Mouse (Mus musculus): ENCODE results near the gene Misp. TPM values are rescaled to one million over a fixed set of nuclear protein-coding genes. Genes with fewer than 3 reads are reported as not detected.

Gene Misp
- polyA plus RNA-seq, 1 experiment from 2014 or later, result 10.2 TPM

DNA sequence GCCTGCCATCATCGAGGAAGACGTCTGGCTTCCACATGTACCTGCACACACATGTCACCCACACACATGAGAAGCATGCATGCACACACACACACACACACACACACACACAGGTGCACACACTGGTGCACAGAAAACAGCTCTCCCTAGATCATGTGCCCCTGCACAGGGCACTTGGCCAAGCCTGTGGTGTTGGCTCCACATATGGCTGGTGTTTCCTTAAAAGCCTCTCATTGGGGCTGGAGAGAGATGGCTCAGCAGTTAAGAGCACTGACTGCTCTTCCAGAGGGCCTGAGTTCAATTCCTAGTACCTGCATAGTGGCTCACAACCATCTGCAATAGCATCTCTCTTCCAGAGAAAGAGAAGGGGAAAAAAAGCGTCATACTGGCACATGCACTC lies 10.8 kb downstream of the Misp start:
- Histone ChIP-seq H3K36me3 (no peaks in the 10 kb centered on the region), H3K4me3 (no peak overlapping the region), H3K4me2 (no peak overlapping the region), H3K27ac (no peak overlapping the region), H3K4me1 (peaks cover 4% of the 10 kb centered on the region; the same call in 1 of the 2 replicates), H3K9ac (no peak overlapping the region), H3K9me3 (no peaks in the 10 kb centered on the region), H3K27me3 (no peaks in the 10 kb centered on the region)
- ATAC-seq (ENCODE audit: borderline replicate concordance, extremely low read depth, low FRiP score, low TSS enrichment), result no peak
- WGBS, result 83% methylated on average over 3 of the region's 3 CpGs

DNA sequence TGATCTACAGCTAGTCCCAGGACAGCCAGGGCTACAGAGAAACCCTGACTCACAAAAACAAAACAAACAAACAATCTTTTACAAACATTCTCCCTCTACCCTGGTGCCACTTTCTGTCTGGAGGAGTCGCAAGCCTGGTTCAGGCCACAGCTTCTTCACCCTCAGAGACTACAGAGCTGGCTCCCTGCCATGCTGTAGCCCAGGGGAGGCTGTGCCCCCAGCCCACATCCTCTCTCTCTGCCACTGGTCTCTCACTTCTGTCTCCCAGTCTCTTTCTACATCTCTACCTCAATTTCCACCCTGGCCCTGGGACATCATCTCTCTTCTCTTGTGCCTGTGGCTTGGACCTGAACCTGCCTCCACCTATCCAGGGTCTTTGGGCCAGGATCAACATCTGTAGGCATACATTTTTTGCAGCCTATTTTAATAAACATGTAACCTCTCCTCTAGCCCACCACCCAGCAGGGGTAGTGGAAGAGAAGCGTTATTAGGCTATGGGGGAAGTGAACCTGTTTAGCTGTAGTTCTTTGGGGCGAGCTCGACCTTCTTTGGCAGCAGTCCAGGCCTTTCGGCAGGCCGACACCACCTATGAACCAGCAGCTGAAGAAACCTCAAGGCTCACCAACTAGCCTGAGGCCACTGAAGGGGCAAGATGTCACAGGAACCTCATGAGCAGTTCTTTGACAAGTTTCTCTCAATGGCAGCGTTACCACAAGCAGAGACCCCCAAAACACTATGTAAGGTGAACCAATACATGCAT lies 11.4 kb downstream of the Misp start:
- H3K27ac ChIP-seq, result no peak overlapping the region
- no peak overlapping the region for H3K9ac ChIP-seq
- H3K4me1 ChIP-seq, result peaks cover 4% of the 10 kb centered on the region; the same call in 1 of the 2 replicates
- no peaks in the 10 kb centered on the region for H3K27me3 ChIP-seq
- 60% methylated on average over 7 of the region's 7 CpGs for WGBS
- ATAC-seq (ENCODE audit: borderline replicate concordance, extremely low read depth, low FRiP score, low TSS enrichment), result no peak
- no peaks in the 10 kb centered on the region for H3K9me3 ChIP-seq
- no peak overlapping the region for H3K4me3 ChIP-seq
- no peak overlapping the region for H3K4me2 ChIP-seq
- H3K36me3 ChIP-seq, result no peaks in the 10 kb centered on the region

DNA sequence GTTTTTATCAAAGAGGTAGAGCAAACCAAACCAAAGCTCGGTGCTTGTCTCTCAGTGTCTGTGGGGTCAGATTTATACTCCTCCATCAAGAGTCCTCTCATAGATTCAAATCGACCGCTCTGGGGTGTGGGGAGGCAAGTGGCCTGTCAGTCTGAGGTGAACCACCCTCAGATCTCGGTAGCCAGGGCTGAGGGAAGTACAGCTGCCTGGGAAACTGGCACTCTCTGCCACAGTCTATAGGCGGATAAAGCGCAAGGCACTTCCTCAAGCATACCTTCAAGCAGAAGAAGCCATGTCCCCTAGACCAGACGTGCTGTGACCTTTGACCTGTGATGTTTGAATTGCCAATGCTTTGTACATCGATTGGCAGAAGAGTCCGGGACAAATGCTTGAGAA lies 12.0 kb downstream of the Misp start:
- H3K4me3 ChIP-seq, result no peak overlapping the region
- ATAC-seq (ENCODE audit: borderline replicate concordance, extremely low read depth, low FRiP score, low TSS enrichment), result no peak
- H3K4me2 ChIP-seq, result no peak overlapping the region
- no peak overlapping the region for H3K27ac ChIP-seq
- H3K27me3 ChIP-seq, result no peaks in the 10 kb centered on the region
- WGBS, result 64% methylated on average over 9 of the region's 9 CpGs
- H3K9me3 ChIP-seq, result no peaks in the 10 kb centered on the region
- peaks cover 4% of the 10 kb centered on the region for H3K4me1 ChIP-seq
- H3K9ac ChIP-seq, result no peak overlapping the region
- no peaks in the 10 kb centered on the region for H3K36me3 ChIP-seq

DNA sequence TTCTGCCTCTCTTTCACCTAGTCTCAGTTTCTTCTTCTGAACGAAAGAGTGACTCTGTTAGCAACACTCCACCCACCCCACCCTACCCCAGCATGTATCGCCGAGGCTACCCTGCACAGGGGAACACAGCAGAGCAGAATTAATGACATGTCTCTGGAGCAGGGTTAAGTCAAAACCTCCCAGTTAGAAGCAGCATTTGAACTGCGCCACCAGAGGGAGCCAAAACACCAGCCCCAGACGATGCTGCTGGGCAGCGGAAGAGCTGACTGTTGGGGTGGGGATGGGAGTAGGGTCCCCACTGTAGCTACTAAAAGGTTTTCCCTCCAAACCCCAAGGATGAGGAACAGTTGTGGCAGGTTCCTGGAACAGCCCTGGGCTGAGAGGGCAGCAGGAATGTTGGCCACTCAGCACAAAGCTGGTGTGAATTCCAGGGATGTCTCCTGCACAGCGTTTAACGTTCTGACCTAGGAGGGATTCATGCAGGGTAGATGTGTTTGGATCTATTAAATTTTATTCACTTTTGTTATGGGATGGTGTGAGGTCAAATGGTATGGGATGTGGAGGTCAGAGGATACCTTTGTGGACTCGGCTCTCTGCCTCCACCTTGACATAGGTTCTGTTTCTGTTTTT lies 14.1 kb downstream of the Misp start:
- Histone ChIP-seq H3K4me3 (no peak overlapping the region), H3K4me1 (peaks cover 4% of the 10 kb centered on the region), H3K4me2 (no peak overlapping the region), H3K36me3 (no peaks in the 10 kb centered on the region), H3K9me3 (no peaks in the 10 kb centered on the region), H3K27ac (no peak overlapping the region), H3K9ac (no peak overlapping the region), H3K27me3 (no peaks in the 10 kb centered on the region)
- WGBS, result 20% methylated on average over 9 of the region's 9 CpGs
- ATAC-seq (ENCODE audit: borderline replicate concordance, extremely low read depth, low FRiP score, low TSS enrichment), result peak; percentile 66; the same call in 1 of the 2 replicates

DNA sequence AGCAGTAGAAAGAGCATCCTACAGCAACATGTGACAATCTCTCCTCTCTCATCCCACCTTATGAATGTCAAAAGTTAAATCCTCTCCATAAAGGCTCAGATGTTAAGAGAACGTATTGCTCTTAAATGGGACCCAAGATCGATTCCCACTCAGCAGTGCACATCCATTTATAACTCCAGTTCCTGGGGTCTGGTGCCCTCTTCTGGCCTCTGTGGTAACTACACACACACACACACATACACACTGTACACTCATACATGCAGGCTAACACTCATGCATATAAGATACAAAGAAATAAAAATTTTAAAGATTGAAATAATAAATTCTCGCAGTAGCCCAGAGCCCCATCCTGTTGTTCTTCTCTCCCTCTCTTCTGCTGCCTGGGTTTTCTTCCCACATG lies 16.1 kb downstream of the Misp start:
- WGBS, result 94% methylated on average over 3 of the region's 3 CpGs
- no peak for ATAC-seq (ENCODE audit: borderline replicate concordance, extremely low read depth, low FRiP score, low TSS enrichment)
- Histone ChIP-seq H3K4me2 (no peak overlapping the region), H3K4me3 (no peak overlapping the region), H3K27ac (no peak overlapping the region), H3K9me3 (no peaks in the 10 kb centered on the region), H3K36me3 (no peaks in the 10 kb centered on the region), H3K9ac (no peak overlapping the region), H3K27me3 (no peaks in the 10 kb centered on the region), H3K4me1 (peaks cover 14% of the 10 kb centered on the region)

DNA sequence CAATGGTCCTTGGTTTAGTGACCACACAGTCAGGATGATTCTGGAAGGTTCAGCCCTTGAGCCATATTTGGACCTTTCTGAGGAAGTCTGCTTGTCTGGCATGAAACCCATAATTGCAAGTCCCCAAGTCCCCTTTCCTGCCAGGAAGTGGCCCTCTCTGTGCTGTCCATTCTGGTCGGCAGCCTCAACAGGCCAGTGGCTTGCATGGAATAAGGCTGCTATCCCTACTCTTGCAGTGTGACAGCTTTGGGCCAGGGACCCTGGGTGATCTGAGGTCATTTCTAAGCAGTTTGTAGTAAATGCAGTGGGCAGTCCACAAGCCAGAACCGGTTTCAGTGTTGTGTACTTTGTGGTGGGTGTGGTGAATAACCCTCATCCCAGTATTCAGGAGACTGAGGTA lies 17.4 kb downstream of the Misp start:
- ATAC-seq (ENCODE audit: borderline replicate concordance, extremely low read depth, low FRiP score, low TSS enrichment), result no peak
- Histone ChIP-seq H3K9me3 (no peaks in the 10 kb centered on the region), H3K27ac (peak overlapping the region; percentile 9; the same call in 1 of the 2 replicates), H3K9ac (no peak overlapping the region), H3K27me3 (no peaks in the 10 kb centered on the region), H3K4me2 (no peak overlapping the region), H3K4me1 (peaks cover 26% of the 10 kb centered on the region), H3K4me3 (no peak overlapping the region), H3K36me3 (no peaks in the 10 kb centered on the region)
- WGBS, result 50% methylated on average over 2 of the region's 2 CpGs

DNA sequence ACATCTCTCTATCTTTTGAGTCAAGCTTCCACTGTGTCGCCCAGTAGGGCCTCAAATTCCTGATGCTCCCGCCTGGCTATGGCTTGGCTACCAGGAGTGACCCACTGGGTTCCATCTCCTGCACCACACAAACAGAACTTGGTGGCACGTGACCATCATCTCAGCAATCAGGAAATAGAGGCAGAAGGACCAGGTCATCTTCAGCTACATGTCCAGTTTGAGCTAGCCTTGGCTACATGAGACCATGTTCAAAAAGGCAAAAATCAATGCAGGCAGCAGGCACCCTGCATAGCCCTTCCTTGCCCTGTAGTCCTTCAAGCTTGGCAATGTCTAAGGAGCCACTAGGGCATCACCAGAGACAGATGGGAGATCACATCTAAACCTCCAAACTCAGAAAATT lies 19.3 kb downstream of the Misp start:
- Histone ChIP-seq H3K4me2 (peak overlapping the region; percentile 75; the same call in 1 of the 2 replicates), H3K4me1 (peaks cover 35% of the 10 kb centered on the region)

DNA sequence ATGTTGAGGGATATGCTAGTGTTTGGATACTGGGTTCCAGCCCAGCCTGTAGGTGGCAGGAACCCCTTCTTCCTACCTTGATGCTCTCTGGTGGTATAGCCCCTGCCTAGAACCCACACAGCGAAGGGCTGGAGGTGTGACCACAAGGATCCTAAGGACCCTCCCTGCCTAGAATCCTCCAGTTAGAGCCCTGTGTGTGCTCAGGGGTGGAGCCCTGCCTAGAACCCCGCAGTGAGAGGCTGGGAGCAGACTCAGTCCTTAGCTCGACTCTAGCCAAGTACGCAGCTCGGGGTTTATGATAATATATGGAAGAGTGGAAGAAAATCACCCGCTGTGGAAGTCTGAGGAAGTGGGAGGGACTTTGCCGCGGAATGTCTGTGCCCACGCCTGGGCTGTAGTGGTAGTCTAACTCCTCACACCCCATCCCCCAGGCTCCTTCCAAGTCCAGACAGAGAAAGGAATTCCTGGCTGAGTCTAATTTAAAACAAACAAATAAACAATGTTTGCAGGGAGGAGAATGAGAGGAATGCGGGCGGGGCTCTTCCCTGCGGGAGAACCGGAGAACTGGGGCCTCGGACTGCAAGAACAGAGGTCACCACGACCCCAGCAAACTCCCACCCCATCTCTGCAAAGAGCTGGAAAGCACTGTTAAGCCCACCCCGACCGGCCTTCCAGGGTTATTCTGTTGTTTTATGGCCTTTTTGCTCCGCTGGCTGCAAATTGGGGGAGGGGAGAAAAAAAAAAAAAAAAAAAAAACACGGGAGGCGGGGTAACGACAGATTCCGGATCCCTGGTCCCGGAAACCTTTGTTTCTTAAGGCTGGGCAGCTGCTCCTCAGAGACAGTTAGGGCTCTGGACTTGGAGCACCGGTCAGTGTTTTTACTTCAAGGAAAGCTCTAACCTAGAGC lies 20.1 kb downstream of the Misp start:
- H3K4me3 ChIP-seq, result peak overlapping the region; percentile 42

More for the DNA sequence above, 19.3 kb downstream of the Misp start:
- Histone ChIP-seq H3K4me3 (peak overlapping the region; percentile 42), H3K36me3 (no peaks in the 10 kb centered on the region), H3K9ac (no peak overlapping the region), H3K27ac (peak overlapping the region; percentile 93), H3K9me3 (no peaks in the 10 kb centered on the region), H3K27me3 (no peaks in the 10 kb centered on the region)
- no peak for ATAC-seq (ENCODE audit: borderline replicate concordance, extremely low read depth, low FRiP score, low TSS enrichment)
- 95% methylated on average over 3 of the region's 3 CpGs for WGBS

DNA sequence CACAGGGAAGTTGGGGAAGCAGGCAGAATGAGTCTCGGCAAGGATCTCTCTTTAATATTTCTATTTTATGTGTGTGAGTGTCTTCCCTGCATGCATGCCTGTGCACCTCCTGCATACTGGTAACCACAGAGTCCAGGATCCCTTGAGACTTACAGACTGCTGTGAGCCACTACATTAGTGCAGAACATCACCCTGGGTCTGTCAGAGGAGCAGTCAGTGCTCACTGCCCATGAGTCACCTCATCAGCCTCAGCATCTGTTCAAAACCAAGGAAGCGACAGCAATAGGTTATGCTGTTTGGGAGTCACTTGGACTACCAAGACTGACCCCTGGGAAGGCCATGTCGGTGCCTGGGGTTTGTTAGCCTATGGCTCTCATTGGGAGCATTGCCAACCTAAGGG lies 21.5 kb downstream of the Misp start:
- H3K27me3 ChIP-seq, result no peaks in the 10 kb centered on the region
- 59% methylated on average over 3 of the region's 3 CpGs for WGBS
- no peaks in the 10 kb centered on the region for H3K9me3 ChIP-seq
- H3K4me1 ChIP-seq, result peaks cover 35% of the 10 kb centered on the region
- no peak overlapping the region for H3K4me2 ChIP-seq
- no peak for ATAC-seq (ENCODE audit: borderline replicate concordance, extremely low read depth, low FRiP score, low TSS enrichment)
- H3K36me3 ChIP-seq, result no peaks in the 10 kb centered on the region
- H3K9ac ChIP-seq, result no peak overlapping the region
- peak overlapping the region; percentile 57 for H3K27ac ChIP-seq
- no peak overlapping the region for H3K4me3 ChIP-seq

More for the DNA sequence above, 20.1 kb downstream of the Misp start:
- Histone ChIP-seq H3K36me3 (no peaks in the 10 kb centered on the region), H3K4me1 (peaks cover 35% of the 10 kb centered on the region), H3K27ac (peak overlapping the region; percentile 93), H3K27me3 (no peaks in the 10 kb centered on the region), H3K4me2 (peak overlapping the region; percentile 75), H3K9ac (peak overlapping the region; percentile 47), H3K9me3 (no peaks in the 10 kb centered on the region)
- WGBS, result under 1% methylated on average over 24 of the region's 24 CpGs
- ATAC-seq (ENCODE audit: borderline replicate concordance, extremely low read depth, low FRiP score, low TSS enrichment), result peak; percentile 94

DNA sequence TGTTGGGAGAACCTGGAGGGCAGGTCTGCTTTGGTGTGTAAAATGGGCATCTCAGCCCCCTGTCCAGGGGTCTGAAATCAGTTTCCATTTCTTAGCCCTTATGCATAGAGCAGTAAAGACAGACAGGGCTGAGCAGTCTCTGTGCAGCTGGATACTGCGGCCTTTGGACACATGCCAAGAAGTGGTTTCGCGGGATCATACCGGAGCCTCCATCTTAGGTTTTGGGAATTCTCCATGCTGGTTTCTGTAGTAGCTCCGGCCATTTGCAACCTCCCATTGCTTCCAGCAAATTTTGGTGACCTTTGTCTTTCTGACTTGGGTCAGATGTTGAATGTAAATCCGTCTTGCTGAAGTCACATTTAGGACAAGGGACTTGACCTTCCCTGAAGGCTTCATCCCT lies 22.7 kb downstream of the Misp start:
- no peak for ATAC-seq (ENCODE audit: borderline replicate concordance, extremely low read depth, low FRiP score, low TSS enrichment)
- Histone ChIP-seq H3K4me2 (no peak overlapping the region), H3K9ac (no peak overlapping the region; the same call in 1 of the 2 replicates), H3K4me1 (peaks cover 35% of the 10 kb centered on the region), H3K36me3 (no peaks in the 10 kb centered on the region), H3K27me3 (no peaks in the 10 kb centered on the region), H3K9me3 (no peaks in the 10 kb centered on the region), H3K27ac (no peak overlapping the region), H3K4me3 (no peak overlapping the region)
- WGBS, result 38% methylated on average over 6 of the region's 6 CpGs

DNA sequence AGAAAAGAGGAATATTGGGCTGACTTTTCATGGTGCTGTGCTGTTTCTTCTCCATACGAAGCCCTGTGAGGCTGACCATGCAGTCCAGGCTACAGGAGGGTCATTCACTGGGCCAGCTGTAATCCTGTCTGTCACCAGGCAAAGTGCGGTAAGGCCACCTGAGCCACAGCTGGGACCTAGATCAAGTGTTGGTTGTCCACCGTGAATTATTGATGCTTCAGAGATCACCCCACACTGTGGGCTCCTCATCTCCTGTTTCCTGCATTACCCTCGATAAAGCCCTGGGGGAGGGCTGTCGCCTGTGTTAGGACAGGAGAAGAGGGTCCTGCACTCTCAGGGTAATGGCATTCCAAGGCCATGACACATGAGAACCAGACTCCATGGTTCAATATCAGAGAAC lies 25.8 kb downstream of the Misp start:
- no peak overlapping the region for H3K27ac ChIP-seq
- peaks cover 37% of the 10 kb centered on the region for H3K4me1 ChIP-seq
- 41% methylated on average over 5 of the region's 5 CpGs for WGBS
- no peak overlapping the region for H3K9ac ChIP-seq
- no peaks in the 10 kb centered on the region for H3K36me3 ChIP-seq
- no peaks in the 10 kb centered on the region for H3K27me3 ChIP-seq
- no peak overlapping the region for H3K4me2 ChIP-seq
- ATAC-seq (ENCODE audit: borderline replicate concordance, extremely low read depth, low FRiP score, low TSS enrichment), result no peak
- H3K9me3 ChIP-seq, result no peaks in the 10 kb centered on the region
- no peak overlapping the region for H3K4me3 ChIP-seq

All from lung, embryonic 15.5 days (tissue).